Mouse (Mus musculus) MEL (cell line): ENCODE measurements at regions not wholly inside any gene's neighbourhood (a gene's known extent, or its start where the extent isn't known, plus 50 kb on each side); places are given as distances from the start of the nearest gene placed in this dataset.

ENCODE experiments used
- SIN3A ChIP-seq: IDR thresholded peaks from 2 replicates; pipeline ENCODE4 v1.6.1; 2012; ENCODE audit warnings: low read length, improper control_type of control experiment, inconsistent platforms
- TCF12 ChIP-seq: IDR thresholded peaks from 2 replicates; pipeline ENCODE4 v1.6.1; 2014; ENCODE audit warnings: low read depth, mild to moderate bottlenecking, inconsistent platforms, low read length, improper control_type of control experiment, moderate library complexity

GRCm38 (mm10) chr5:12080191-12080590 lies 162.3 kb downstream of the 4933402N22Rik start:
- no peak for TF ChIP-seq TCF12
- no peak for TF ChIP-seq SIN3A
